25 mouse cellular contexts compared by ENCODE assay signal in genomic region chr12:105927210-105927609, GRCm38 (mm10).
DNase-seq lines count a peak whose midpoint lies in the region; TF ChIP-seq lines count a peak whose summit lies in the region.
"Had no signal": no experiment of that assay in that cellular context is flagged by ENCODE, and none has a peak within 500 bp of the region (broad histone marks: within the 10 kb centered on the region; RNA-seq: fewer than 3 reads in every experiment).

No protein-coding gene starts in this region.

- no peaks in the 10 kb centered on the region for H3K9me3 ChIP-seq in ES-E14 (ENCODE audit: control insufficient read depth, insufficient read depth, low read depth, low read length)
- H3K9me3 ChIP-seq: embryonic facial prominence, embryonic 13.5 days; hindbrain, embryonic 15.5 days; limb, embryonic 10.5 days; midbrain, embryonic 15.5 days; neural tube, embryonic 15.5 days; stomach, embryonic 15.5 days had no signal

- no peak overlapping the region for H3K4me3 ChIP-seq in layer of hippocampus, adult 2 months
- no peak overlapping the region for H3K4me3 ChIP-seq in testis, adult 2 months (ENCODE audit: control insufficient read depth, low read depth, low read length)
- no peak overlapping the region for H3K4me3 ChIP-seq in ES-E14 (ENCODE audit: insufficient read depth in 1 of 2, low read depth in 1 of 2, low read length in 2 of 2, poor library complexity in 1 of 2, severe bottlenecking in 1 of 2)
- H3K4me3 ChIP-seq: embryonic facial prominence, embryonic 13.5 days; heart, embryonic 13.5 days; hindbrain, embryonic 15.5 days; limb, embryonic 10.5 days; megakaryocyte, embryonic 14.5 days; midbrain, embryonic 15.5 days; neural tube, embryonic 15.5 days; stomach, embryonic 15.5 days had no signal

- peak; percentile 61 for TF ChIP-seq CTCF in layer of hippocampus, adult 2 months (conservative IDR thresholded peaks at IDR 0.05)
- peak; percentile 52; the same call in 1 of the 2 replicates for TF ChIP-seq CTCF in testis, adult 2 months (IDR thresholded peaks at IDR 0.05; ENCODE audit: control insufficient read depth, insufficient read depth, insufficient replicate concordance, low read depth, low read length)
- TF ChIP-seq CTCF in brain, embryonic 14.5 days (IDR thresholded peaks at IDR 0.05; ENCODE audit: borderline replicate concordance, extremely low read depth, insufficient read depth, insufficient read length), result peak; percentile 35; the same call in 1 of the 2 replicates

- H3K36me3 ChIP-seq in testis, adult 2 months (ENCODE audit: control insufficient read depth, insufficient read depth, low read length), result no peaks in the 10 kb centered on the region
- H3K36me3 ChIP-seq in ES-E14 (ENCODE audit: control insufficient read depth, insufficient read depth, low read length, poor library complexity, severe bottlenecking), result no peaks in the 10 kb centered on the region
- H3K36me3 ChIP-seq: embryonic facial prominence, embryonic 13.5 days; heart, embryonic 13.5 days; hindbrain, embryonic 15.5 days; limb, embryonic 10.5 days; midbrain, embryonic 15.5 days; neural tube, embryonic 15.5 days; stomach, embryonic 15.5 days had no signal

- DNase-seq in layer of hippocampus, adult 2 months (ENCODE audit: low spot score in 2 of 2), result no peak
- no peak for DNase-seq in layer of hippocampus, adult 18-20 months (ENCODE audit: low spot score in 2 of 2)
- DNase-seq in testis, postnatal 14 days (ENCODE audit: low spot score), result no peak
- no peak for DNase-seq in ES-E14 (ENCODE audit: low read depth, low spot score)
- no peak for DNase-seq in brain, embryonic 14.5 days (ENCODE audit: low read depth)
- no peak for DNase-seq in frontal cortex, adult 2 months (ENCODE audit: extremely low spot score in 1 of 2, low spot score in 1 of 2)
- DNase-seq in left cerebral cortex, adult 9 months (ENCODE audit: low spot score in 2 of 2), result no peak
- DNase-seq: adrenal gland, postnatal 10 days; cerebellum, adult 11 months; cerebellum, postnatal 14 days; gastrocnemius, postnatal 10 days; heart, adult 11 months; kidney, adult 18-20 months; kidney, postnatal 10 days; right cerebral cortex, postnatal 25 days; thymus, postnatal 36 days had no signal

- H3K27me3 ChIP-seq in testis, adult 2 months (ENCODE audit: control insufficient read depth, insufficient read depth, low read length), result no peaks in the 10 kb centered on the region
- H3K27me3 ChIP-seq: embryonic facial prominence, embryonic 13.5 days; hindbrain, embryonic 15.5 days; midbrain, embryonic 15.5 days; neural tube, embryonic 15.5 days; stomach, embryonic 15.5 days had no signal

- H3K4me1 ChIP-seq in testis, adult 2 months (ENCODE audit: control insufficient read depth, insufficient read depth, low read length), result no peaks in the 10 kb centered on the region
- H3K4me1 ChIP-seq in ES-E14 (ENCODE audit: control insufficient read depth in 2 of 2, insufficient read depth in 2 of 2, low read length in 2 of 2, poor library complexity in 1 of 2), result peaks cover 0 to 4% of the 10 kb centered on the region in 2 experiments; a peak in 1 of 4 replicates
- H3K4me1 ChIP-seq: heart, embryonic 13.5 days; megakaryocyte, embryonic 14.5 days; stomach, embryonic 15.5 days had no signal

- H3K9ac ChIP-seq in ES-E14 (ENCODE audit: insufficient read depth, low read depth, low read length, poor library complexity, severe bottlenecking), result no peak overlapping the region
- H3K9ac ChIP-seq: embryonic facial prominence, embryonic 13.5 days; heart, embryonic 13.5 days; hindbrain, embryonic 15.5 days; midbrain, embryonic 15.5 days; neural tube, embryonic 15.5 days; stomach, embryonic 15.5 days had no signal

- in situ Hi-C loops in ES-E14 (cut with MboI; ENCODE audit: low sequenced_read_pairs in 2 of 2, unreplicated experiment in 2 of 2), result no loop called here

- no peak overlapping the region for H3K27ac ChIP-seq in layer of hippocampus, adult 2 months
- H3K27ac ChIP-seq in testis, adult 2 months (ENCODE audit: control insufficient read depth, insufficient read depth, low read depth, low read length), result no peak overlapping the region
- H3K27ac ChIP-seq in ES-E14 (ENCODE audit: insufficient read depth, low read depth, low read length, poor library complexity, severe bottlenecking), result no peak overlapping the region
- H3K27ac ChIP-seq: embryonic facial prominence, embryonic 13.5 days; heart, embryonic 13.5 days; hindbrain, embryonic 15.5 days; limb, embryonic 10.5 days; midbrain, embryonic 15.5 days; neural tube, embryonic 15.5 days; stomach, embryonic 15.5 days had no signal

- no peak for TF ChIP-seq POLR2A in testis, adult 2 months (IDR thresholded peaks at IDR 0.05; ENCODE audit: control insufficient read depth, low read depth, low read length)
- TF ChIP-seq POLR2A in brain, embryonic 14.5 days (IDR thresholded peaks at IDR 0.05; ENCODE audit: borderline replicate concordance, extremely low read depth, insufficient read depth, insufficient read length, poor library complexity, severe bottlenecking), result no peak

TF ChIP-seq in ES-E14, 5 proteins besides CTCF, POLR2A, EP300 and RAD21:
- TF ChIP-seq ZNF384 (IDR thresholded peaks at IDR 0.05; ENCODE audit: low read depth, low read length) (no peak), ZC3H11A (IDR thresholded peaks at IDR 0.05; ENCODE audit: borderline replicate concordance, low read depth, low read length) (0 out of 2 replicates have a peak, but pooled peaks have one; percentile 17)
